Mouse (Mus musculus) lung, postnatal 14 days (tissue): Measurements from ENCODE around the gene Defa35.
"Not testable (repeated sequence)": the region's sequence is repeated elsewhere in the genome, so short reads cannot be mapped to it uniquely, and the experiment has no call there.

Experiments used
- DNase-seq: peaks from one replicate; pipeline ENCODE4 v3.0.0; 2021

Defa35 gene

DNA sequence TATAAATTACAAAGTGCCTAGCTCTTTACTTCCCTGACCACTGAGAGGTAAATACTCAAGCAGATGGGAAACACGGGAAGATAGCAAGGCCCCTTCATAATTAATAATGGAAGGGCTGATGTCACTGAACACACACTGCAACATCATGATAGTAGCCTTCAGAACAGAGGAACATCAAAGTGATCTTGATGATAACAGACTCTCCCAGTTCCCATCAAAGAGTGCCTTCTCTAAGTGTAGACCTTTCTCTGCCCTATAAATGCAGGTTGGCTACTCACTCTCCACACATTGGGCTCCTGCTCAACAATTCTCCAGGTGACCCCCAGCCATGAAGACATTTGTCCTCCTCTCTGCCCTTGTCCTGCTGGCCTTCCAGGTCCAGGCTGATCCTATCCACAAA is at the start of gene Defa35:
Defa35 (plus strand) TSS at position 301 of the 400 bp plus-strand sequence.
- DNase-seq, result not testable (repeated sequence)

DNA sequence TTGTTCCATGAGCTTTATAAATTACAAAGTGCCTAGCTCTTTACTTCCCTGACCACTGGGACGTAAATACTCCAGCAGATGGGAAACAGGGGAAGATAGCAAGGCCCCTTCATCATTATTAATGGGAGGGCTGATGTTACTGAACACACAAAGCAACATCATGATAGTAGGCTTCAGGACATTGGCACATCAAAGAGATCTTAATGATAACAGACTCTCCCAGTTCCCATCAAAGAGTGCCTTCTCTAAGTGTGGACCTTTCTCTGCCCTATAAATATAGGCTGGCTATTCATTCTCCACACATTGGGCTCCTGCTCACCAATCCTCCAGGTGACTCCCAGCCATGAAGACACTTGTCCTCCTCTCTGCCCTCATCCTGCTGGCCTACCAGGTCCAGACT is 39.6 kb upstream of the Defa35 start, which contains the start of gene Defa21:
Defa21 (plus strand) TSS at position 301 of the 400 bp plus-strand sequence.
- DNase-seq, result not testable (repeated sequence)

DNA sequence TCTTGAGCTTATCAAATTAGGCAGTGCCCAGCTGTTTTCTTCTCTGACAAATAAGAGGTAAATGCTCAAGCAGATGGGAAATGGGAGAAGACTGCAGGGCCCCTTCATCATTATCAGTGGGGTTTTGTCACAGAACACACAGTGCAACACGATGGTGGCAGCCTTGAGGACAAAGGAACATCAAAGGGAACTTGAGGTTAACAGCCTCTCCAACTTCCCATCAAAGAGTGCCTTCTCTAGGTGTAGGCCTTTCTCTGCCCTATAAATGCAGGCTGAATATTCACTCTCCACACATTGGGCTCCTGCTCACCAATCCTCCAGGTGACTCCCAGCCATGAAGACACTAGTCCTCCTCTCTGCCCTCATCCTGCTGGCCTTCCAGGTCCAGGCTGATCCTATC is 10.1 kb upstream of the Defa35 start, which contains the start of gene Defa23:
Defa23 (plus strand) TSS at position 301 of the 400 bp plus-strand sequence.
- not testable (repeated sequence) for DNase-seq

DNA sequence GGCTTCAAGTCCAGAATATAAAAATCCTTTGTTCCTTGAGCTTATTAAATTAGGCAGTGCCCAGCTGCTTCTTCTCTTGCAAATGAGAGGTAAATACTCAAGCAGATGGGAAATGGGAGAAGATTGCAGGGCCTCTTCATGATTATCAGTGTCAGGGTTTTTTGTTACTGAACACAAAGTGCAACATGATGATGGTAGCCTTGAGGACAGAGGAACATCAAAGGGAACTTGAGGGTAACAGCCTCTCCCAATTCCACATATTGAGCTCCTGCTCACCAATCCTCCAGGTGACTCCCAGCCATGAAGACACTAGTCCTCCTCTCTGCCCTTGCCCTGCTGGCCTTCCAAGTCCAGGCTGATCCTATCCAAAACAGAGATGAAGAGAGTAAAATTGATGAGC is 19.3 kb downstream of the Defa35 start, which contains the start of gene Defa25:
Defa25 (plus strand) TSS at position 301 of the 400 bp plus-strand sequence.
- DNase-seq, result not testable (repeated sequence)

DNA sequence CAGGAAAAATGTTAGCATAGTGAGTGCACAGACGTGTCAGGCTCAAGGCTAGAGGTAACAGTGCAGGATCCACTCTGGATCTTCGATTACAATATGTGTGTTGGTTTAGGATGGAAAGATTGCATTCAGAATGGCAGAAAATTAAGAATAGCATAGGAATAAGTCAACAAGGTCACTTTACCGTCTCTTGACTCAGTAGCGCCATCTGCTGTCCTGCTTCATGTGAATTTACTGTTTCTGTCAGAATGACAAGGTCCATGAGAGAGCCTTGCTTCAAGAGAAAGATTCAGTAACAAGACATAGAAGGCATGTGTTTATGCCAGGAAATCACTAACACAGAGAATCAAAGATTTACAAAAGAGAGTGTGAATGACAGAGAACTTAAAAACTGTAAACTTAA is 28.3 kb downstream of the Defa35 start:
- DNase-seq, result no peak

DNA sequence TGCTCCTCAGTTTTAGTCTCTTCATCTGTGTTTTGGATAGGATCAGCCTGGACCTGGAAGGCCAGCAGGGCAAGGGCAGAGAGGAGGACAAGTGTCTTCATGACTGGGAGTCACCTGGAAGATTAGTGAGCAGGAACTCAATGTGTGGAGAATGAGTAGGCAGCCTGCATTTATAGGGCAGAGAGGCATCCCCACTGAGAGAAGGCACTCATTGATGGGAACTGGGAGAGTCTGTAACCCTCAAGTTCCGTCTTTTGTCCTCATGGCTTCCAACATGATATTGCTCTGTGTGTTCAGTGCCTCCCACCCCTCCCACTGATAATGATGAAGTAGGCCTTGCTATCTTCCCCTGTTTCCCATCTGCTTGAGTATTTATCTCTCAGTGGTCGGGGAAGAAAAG is 31.1 kb downstream of the Defa35 start, which contains the start of gene Gm14851:
Gm14851 (minus strand) TSS at position 101 of the 400 bp plus-strand sequence.
- not testable (repeated sequence) for DNase-seq
